Mouse (Mus musculus) ovary, adult 18-20 months (tissue): ENCODE measurements around the gene Ifnk.

ENCODE experiments used
- DNase-seq: peaks from one replicate; pipeline ENCODE4 v3.0.0; 2022; ENCODE audit warnings: low spot score, mixed read lengths

The Ifnk gene

DNA sequence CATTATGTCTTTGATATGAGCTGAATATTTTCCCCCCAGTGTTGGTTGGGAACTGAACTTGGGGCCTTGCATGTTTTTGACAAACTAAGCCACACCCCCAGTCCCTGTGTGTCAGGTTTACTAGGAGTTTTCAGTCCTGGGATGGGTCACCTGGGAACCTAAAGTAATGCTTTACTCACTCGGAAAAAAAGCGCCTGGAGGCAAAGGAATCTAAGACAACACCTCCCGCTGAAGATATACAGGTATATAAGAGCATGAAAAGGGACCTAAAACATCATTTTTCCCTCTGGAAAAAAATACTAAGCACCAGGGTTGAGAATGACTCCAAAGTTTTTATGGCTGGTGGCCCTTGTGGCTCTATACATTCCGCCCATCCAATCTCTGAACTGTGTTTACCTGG, at the start of gene Ifnk:
Gene Ifnk, plus strand, starts transcription at position 301 of the 400 bp plus-strand sequence.
- no peak for DNase-seq

- no peak for DNase-seq
Measured at GRCm38 (mm10) chr4:35105115-35105773, 46.6 kb upstream of the Ifnk start.

GRCm38 (mm10) chr4:35112452-35112851, 39.4 kb upstream of the Ifnk start:
- DNase-seq: no peak

DNA sequence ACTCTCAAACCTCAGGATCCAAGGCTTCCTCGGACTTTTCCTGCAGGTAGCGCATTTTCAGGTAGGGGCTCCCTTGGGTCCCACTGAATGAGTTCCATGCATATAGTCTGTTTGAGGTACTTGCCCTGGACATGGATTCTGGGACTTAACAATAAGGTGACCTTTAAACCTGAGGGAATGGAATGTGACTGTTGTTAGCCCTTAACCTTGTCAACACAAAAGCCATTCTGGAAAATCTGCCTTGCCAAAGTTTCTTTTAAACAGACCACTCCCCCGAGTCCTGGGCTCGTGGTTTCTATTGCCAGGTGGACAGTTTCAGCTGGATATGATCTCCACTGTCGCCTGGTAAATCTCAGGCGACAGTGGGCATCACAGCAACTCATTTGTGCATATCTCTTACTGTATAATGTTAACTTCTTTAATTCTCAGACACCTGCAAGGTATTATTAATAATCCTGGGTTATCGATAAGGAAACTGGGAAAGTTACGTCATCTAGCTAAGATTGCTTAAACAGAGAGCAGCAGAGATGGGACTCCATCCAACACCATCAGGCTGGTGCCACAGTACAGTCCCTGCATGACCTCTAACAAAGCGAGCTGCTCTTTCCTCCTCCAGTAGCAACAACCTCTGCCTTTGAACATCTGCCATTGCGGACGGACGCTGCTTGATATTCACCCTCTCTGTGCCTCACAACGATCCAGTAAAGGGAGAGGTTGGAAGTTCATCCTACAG, 38.2 kb upstream of the Ifnk start:
- no peak for DNase-seq

- DNase-seq: no peak
Measured at GRCm38 (mm10) chr4:35114950-35115349, 36.9 kb upstream of the Ifnk start.

GRCm38 (mm10) chr4:35115933-35116332, 35.9 kb upstream of the Ifnk start:
- DNase-seq: no peak

- no peak for DNase-seq
Measured at GRCm38 (mm10) chr4:35117144-35117543, 34.7 kb upstream of the Ifnk start.

- no peak for DNase-seq
Measured at GRCm38 (mm10) chr4:35118851-35119250, 33.0 kb upstream of the Ifnk start.

DNA sequence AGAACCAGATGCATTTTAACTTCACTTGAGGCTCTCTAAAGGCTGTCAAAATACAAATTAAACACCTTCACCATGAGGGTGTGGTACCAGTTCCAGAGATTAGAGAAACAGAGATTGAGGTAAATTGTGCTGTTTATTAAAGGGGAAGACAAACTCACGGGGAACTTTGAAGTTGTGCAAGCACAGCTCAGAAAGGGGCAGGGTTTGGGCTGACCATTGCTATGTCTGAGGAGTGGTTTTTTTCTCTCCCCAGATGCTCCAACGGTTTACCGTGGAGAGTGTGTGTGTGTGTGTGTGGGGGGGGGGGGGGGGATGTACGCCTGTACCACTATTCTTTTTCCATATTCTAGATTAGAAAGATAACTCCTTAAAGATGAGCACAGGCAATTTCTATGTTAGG, 31.7 kb upstream of the Ifnk start:
- DNase-seq: no peak

DNA sequence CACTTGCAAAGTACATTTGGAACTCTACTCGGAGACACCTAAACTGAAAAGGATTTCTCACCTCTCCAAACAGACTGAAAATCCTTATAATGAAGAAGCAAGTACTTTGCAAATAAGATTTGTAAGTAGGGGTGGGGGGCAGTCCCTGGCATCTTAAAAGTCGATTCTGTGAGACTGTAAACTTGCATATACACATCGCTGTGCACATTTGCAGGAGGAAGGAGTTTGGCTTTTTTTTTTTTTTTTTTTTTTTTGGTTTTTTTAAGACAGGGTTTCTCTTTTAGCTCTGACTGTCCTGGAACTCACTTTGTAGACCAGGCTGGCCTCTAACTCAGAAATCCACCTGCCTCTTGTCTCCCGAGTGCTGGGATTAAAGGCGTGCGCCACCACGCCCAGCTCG, 31.3 kb upstream of the Ifnk start:
- DNase-seq: no peak

DNA sequence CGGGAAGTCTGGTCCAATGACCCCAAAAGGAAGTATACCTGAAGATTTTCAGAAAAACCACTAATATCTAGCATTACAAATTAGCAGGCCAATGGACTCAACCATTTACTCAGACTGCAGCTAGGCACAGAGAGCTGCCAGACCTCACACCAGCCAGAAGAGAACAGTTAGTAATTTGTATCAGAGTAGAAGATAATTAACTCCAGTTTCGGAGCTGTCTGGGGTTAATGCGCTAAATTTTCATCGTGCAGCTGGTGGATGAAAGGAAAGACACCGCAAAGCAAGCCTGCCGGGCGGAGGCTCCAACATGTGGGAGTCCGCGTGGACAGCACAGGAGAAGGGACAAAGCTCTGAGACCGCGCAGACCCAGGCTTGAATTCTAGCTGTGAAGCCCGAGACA, 30.8 kb upstream of the Ifnk start:
- DNase-seq: no peak

DNA sequence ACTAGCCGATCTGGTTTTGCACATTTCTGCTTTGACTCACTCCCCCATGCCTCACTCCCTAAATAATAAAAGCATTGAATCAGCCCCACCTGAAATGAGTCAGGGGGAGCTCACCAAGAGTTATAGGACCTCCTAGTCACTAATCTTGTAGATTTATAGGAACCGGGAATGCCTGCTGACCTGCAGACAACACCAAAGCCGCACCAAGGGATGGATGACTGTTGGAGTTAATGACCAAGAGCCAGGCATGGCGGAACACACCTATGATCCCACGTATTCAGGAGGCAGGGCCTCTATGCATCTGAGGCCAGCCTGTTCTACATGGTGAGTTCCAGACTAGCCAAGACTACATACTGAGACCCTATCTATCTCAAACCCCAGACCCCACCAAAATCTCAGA, 28.8 kb upstream of the Ifnk start:
- no peak for DNase-seq

GRCm38 (mm10) chr4:35124027-35124426, 27.8 kb upstream of the Ifnk start:
- no peak for DNase-seq

DNA sequence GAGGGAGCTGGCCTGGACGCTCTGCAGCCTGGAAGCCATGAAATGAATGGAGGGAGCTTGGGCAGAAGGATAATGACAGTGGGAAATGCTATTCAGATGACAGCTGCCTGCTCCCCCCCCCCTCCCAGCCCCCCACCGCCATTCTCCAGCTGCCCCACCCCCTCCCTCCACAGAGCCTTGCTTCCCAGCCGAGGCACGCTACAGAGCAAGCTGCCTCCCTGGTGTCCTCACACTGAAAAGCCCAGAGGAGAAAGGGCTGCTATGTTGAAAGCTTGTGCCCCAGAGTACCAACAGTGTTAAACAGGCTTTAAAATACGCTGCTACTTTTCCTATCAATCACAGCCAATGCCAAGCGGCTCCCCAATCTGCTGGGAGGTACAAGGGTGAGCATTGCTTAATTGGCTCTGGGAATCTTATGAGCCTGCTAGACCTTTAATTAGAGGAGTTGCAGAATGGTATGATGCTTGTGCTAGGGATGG, 26.5 kb upstream of the Ifnk start:
- DNase-seq: no peak

GRCm38 (mm10) chr4:35126776-35127175, 25.1 kb upstream of the Ifnk start:
- no peak for DNase-seq

DNA sequence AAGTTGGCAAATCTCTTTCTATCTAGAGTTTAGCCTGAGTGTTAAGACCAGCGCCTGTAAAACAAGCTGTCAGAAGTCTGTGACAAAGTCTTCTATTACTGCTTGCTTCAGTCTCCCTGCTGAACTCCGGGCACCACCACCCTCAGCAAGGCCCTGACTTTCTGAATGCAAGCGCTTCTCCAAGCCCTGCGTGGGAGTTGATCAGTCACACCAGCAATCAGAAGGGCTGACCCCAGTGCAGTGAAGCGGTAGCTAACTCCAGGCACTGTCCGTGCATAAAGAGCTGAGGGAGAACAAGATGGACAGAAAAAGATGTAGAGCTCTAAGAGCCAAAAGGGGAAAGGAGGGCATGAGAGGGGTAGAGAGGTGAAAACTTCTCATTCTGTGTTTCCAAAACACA, 24.1 kb upstream of the Ifnk start:
- no peak for DNase-seq

GRCm38 (mm10) chr4:35130411-35130948, 21.4 kb upstream of the Ifnk start:
- DNase-seq: no peak

DNA sequence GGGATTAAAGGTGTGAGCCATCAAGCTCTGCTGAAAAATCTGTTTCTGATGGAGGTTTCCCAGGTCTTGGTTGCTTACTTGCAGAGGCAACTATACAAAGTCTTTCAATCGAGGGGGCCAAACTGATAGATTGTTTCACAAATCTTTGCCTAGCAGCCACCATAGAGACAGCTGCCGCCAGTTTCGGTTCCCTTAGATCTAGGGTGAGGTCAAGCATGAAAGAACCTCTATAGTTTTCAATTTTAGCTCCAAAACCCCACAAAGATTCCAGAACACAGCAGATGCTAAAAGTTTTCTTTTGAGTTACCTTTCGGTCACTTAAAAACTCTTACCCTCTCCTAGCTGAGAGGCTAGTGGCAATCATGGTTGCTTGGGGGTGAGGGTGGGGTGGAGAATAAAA, 20.3 kb upstream of the Ifnk start:
- no peak for DNase-seq

GRCm38 (mm10) chr4:35133411-35133810, 18.4 kb upstream of the Ifnk start:
- no peak for DNase-seq

GRCm38 (mm10) chr4:35134846-35135611, 16.8 kb upstream of the Ifnk start:
- no peak for DNase-seq

DNA sequence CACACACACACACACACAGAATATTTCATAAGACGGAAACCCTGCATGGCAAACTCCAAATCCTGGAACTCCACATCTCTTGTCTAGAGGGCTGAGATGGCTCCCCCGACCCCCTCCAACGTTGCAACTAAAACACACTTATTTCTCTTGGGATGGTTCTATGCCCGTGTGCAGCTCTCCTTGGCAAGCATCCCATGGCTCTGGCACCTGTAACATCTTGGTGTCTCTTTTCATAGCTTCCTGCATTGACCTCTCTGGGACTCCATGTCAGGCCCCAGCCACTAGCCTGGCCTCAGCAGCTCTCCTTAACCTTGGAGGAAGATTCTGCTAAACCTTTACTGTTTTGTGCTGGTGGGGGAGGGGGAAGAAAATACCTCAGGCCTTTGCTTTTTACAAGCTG, 16.1 kb upstream of the Ifnk start:
- no peak for DNase-seq

DNA sequence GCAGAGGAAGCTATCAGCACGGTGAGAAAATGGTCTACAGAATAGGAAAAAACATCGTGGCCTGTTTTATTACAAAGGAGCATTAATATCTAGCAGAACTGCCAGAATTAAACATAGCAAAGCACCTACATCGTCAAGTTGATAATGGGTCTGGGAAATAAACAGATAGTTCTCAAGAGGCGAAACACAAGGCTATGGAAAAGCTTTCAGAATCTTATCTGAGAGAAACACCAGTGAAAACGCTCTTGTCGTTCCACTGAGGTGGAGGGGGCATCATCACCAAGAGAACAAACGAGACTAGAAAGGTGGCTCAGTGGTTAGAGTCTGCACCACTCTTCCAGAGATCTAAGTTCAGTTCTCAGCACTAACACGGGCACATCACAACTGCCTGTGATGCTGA, 14.9 kb upstream of the Ifnk start:
- no peak for DNase-seq

DNA sequence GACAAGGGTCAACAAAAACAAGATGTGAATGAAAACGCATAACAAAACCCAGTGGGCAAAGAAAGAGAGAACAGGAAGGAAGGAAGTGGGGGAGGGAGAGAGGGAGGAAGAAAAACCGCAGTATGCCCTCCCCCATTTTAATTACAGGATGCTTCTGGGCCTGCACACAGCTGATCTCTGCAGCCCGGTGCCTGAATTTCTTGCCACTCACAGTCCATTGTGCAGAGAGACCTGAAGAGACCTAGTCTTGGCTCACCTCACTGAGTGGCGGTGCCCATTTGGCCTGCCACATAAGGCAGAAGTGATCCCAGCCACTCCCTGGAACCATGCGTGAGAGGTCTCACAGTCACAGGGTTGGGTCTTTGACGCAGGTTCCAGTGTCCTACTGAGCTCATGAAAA, 13.8 kb upstream of the Ifnk start:
- DNase-seq: no peak
